Mouse (Mus musculus) limb, embryonic 15.5 days (tissue): Measurements from ENCODE around the gene Nwd1. TPM values are rescaled to one million over a fixed set of nuclear protein-coding genes. Genes with fewer than 3 reads are reported as not detected.
A peak's percentile ranks its signal among the peaks of the same experiment; 100 is the strongest.

Experiments
- ATAC-seq: fragments of 200-750 bp; cut with Nextera tagmentation; 2 replicates; pipeline ENCODE4 v1.8.0; 2017; ENCODE audit warnings: low read depth, moderate TSS enrichment; ENCODE audit not compliant: insufficient number of reproducible peaks, low FRiP score, low TSS enrichment
- H3K27ac ChIP-seq: fragments of 300-500 bp; sonication (generic); 2 replicates; pipeline ENCODE4 v1.5.1; 2015; ENCODE audit warnings: moderate library complexity, mild to moderate bottlenecking, inconsistent platforms
- H3K27me3 ChIP-seq: fragments of 300-500 bp; sonication (generic); 2 replicates; pipeline ENCODE4 v1.6.1; 2015; ENCODE audit warnings: inconsistent platforms
- H3K36me3 ChIP-seq: fragments of 300-500 bp; sonication (generic); 2 replicates; pipeline ENCODE4 v1.6.1; 2015; ENCODE audit warnings: inconsistent platforms
- H3K4me1 ChIP-seq: fragments of 300-500 bp; sonication (generic); 2 replicates; pipeline ENCODE4 v1.6.1; 2015; ENCODE audit warnings: inconsistent platforms
- H3K4me2 ChIP-seq: fragments of 300-500 bp; sonication (generic); 2 replicates; pipeline ENCODE4 v1.6.1; 2015; ENCODE audit warnings: mild to moderate bottlenecking, inconsistent platforms
- H3K4me3 ChIP-seq: fragments of 300-500 bp; sonication (generic); 2 replicates; pipeline ENCODE4 v1.5.1; 2015; ENCODE audit warnings: mild to moderate bottlenecking, inconsistent platforms
- H3K9ac ChIP-seq: fragments of 300-500 bp; sonication (generic); 2 replicates; pipeline ENCODE4 v1.6.1; 2015; ENCODE audit warnings: inconsistent platforms
- H3K9me3 ChIP-seq: fragments of 300-500 bp; sonication (generic); 2 replicates; pipeline ENCODE4 v1.6.1; 2016; ENCODE audit warnings: inconsistent platforms
- WGBS: fragments of 180-500 bp; shearing (Covaris S2); methylation state at CpG from one replicate; pipeline ENCODE4 v1.1.7; 2015; 5-methylcytosine and 5-hydroxymethylcytosine counted together
- polyA plus RNA-seq: library from polyadenylated mRNA; unstranded; fragments of >200 nt; fragmentation: Nextera tagmentation; extraction: Ambion mirVana; gene quantifications from 2 replicates; pipeline ENCODE4 v1.2.1, GENCODE M21; 2015

Gene Nwd1
- polyA plus RNA-seq, 1 experiment from 2014 or later, result 0.15 TPM

DNA sequence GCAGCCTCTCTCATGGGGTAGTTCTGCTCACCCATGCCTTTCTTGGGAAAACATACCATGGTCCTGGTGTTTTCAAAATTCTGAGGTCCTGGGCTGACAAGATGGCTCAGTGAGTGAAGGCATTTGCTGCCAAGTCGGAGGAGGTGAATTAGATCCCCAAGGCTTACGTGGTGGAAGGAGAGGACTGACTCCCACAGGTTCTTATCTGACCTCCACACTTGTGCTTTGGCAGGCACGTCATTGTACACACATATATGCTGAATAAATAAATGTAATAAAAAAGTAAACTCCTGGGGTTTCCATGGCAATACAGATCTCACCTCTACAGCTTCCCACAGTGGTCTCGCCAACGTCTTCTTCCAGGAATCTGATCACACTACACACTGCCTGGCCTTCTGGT is 70.1 kb downstream of the Nwd1 start:
- Histone ChIP-seq H3K4me2 (no peak overlapping the region), H3K27me3 (no peaks in the 10 kb centered on the region), H3K4me1 (no peaks in the 10 kb centered on the region), H3K9ac (no peak overlapping the region), H3K27ac (no peak overlapping the region), H3K9me3 (no peaks in the 10 kb centered on the region), H3K4me3 (no peak overlapping the region), H3K36me3 (no peaks in the 10 kb centered on the region)
- no peak for ATAC-seq
- 82% methylated on average over 5 of the region's 5 CpGs for WGBS

DNA sequence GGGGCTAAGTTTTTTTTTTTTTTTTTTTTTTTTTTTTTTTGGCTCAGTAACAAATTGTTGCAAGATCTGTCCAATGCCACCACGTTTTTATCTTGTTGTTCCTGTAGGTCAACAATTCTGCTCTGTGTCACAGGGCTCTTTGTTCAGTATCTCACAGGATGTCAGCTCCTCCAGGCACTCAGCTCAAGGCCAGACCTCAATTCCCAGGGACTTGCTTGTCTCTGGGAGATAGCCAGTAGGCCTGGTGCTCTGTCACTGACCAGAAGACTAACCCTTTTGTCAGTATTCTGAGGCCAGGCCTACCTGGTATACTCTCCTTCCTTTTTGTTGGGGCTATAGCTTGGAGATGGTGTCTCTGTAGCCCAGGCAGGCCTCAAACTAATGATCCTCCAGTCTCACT is 74.0 kb downstream of the Nwd1 start:
- peaks cover 9% of the 10 kb centered on the region for H3K36me3 ChIP-seq
- no peak overlapping the region for H3K27ac ChIP-seq
- H3K4me1 ChIP-seq, result peaks cover 7% of the 10 kb centered on the region
- H3K9me3 ChIP-seq, result no peaks in the 10 kb centered on the region
- no peaks in the 10 kb centered on the region for H3K27me3 ChIP-seq
- no peak overlapping the region for H3K4me2 ChIP-seq
- H3K9ac ChIP-seq, result no peak overlapping the region
- WGBS, result 29% methylated on average over 1 of the region's 1 CpGs
- H3K4me3 ChIP-seq, result no peak overlapping the region
- no peak for ATAC-seq

DNA sequence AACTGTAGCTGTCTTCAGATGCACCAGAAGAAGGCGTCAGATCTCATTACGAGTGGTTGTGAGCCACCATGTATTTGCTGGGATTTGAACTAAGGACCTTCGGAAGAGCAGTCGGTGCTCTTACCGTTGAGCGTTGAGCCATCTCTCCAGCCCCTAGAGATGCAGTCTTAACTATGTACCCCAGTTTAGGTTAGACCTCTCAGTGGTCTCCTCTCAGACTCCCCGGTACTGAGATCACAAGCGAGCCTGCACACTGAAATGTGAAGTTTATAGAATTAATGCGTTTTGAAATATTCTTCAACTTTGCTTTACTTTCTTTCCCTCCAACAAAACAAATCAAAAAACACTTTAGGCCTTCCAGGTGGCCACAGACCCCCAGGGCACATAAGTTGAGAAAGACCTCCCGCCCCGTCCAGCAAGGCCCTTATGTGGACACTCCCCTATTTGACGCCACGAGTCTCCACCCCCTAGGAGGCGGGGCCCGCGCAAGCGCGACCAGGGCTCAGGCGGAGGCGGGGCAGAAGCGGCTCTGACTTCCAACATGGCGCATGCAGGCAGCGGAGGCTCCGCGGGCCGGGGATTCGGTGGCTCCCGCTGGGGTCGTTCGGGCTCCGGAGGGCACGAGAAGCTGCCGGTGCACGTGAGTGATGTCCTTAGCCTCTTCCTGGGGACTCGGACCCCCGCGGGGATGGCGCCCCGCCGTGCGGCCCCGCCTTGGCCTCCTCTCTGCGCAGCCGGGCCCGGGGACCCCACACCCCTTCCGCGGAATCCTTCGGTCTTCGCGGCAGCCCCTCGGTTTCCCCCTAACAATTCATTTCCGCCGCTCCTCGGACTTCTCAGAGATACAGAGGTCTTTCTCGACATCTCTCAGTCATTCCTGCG is 76.5 kb downstream of the Nwd1 start, which contains the start of gene Sin3b:
Gene Sin3b, plus strand, starts transcription at position 517 of the 882 bp plus-strand sequence.
- peak; percentile 96 for ATAC-seq
- no peaks in the 10 kb centered on the region for H3K9me3 ChIP-seq
- peak within 1 kb of the TSS; percentile 76 for H3K4me3 ChIP-seq
- 14% methylated on average over 53 of the region's 56 CpGs for WGBS
- H3K4me2 ChIP-seq, result peak within 1 kb of the TSS; percentile 75
- H3K27me3 ChIP-seq, result no peaks in the 10 kb centered on the region
- H3K36me3 ChIP-seq, result peaks cover 33% of the 10 kb centered on the region
- no peak within 1 kb of the TSS for H3K27ac ChIP-seq
- peak within 1 kb of the TSS; percentile 82 for H3K9ac ChIP-seq
- peaks cover 7% of the 10 kb centered on the region for H3K4me1 ChIP-seq

DNA sequence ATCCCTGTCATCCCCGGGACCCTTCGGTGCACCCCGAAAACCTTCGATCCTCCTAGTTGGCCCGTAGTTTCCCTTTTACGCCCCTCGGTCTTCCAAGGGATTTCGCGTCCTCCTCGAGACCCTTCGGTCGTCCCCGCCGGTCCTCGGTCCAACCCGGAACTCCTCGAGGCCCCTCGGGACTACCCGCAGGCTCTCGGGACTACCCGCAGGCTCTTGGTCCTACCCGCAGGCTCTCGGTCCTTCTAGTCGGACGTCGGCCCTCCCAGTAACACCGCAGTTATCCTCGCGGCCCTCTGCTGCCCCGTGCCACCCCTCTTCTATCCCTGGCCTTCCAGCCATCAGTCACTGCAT is 77.1 kb downstream of the Nwd1 start:
- peak overlapping the region; percentile 75 for H3K4me2 ChIP-seq
- H3K27me3 ChIP-seq, result no peaks in the 10 kb centered on the region
- no peak for ATAC-seq
- peaks cover 39% of the 10 kb centered on the region for H3K36me3 ChIP-seq
- peak overlapping the region; percentile 82 for H3K9ac ChIP-seq
- H3K4me1 ChIP-seq, result peaks cover 7% of the 10 kb centered on the region
- no peak overlapping the region for H3K27ac ChIP-seq
- no peaks in the 10 kb centered on the region for H3K9me3 ChIP-seq
- under 1% methylated on average over 30 of the region's 30 CpGs for WGBS
- peak overlapping the region; percentile 76 for H3K4me3 ChIP-seq

DNA sequence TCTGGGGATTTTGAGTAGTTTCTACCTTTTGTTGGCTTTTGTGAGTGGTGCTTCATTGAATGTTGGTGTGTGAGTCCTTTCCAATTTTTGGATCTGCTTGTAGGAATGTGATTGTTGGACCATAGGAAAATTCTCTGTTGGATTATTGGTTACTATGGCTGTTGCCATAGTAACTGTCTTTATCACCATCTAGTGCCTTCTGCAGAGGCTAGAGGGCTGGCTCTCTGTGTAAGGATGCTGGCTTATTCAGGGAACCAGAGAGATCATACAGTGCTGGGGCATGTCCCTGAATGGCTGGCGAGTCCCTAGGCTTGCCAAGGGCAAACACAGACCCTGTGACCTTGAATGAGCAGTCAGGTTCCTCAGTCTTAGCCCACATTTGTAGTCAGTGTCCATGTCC is 82.1 kb downstream of the Nwd1 start:
- ATAC-seq, result no peak
- no peaks in the 10 kb centered on the region for H3K27me3 ChIP-seq
- WGBS, result 96% methylated on average over 1 of the region's 1 CpGs
- no peaks in the 10 kb centered on the region for H3K9me3 ChIP-seq
- H3K4me3 ChIP-seq, result no peak overlapping the region
- H3K9ac ChIP-seq, result no peak overlapping the region
- no peak overlapping the region for H3K27ac ChIP-seq
- H3K36me3 ChIP-seq, result peaks cover 87% of the 10 kb centered on the region
- no peak overlapping the region for H3K4me2 ChIP-seq
- peaks cover 7% of the 10 kb centered on the region for H3K4me1 ChIP-seq

DNA sequence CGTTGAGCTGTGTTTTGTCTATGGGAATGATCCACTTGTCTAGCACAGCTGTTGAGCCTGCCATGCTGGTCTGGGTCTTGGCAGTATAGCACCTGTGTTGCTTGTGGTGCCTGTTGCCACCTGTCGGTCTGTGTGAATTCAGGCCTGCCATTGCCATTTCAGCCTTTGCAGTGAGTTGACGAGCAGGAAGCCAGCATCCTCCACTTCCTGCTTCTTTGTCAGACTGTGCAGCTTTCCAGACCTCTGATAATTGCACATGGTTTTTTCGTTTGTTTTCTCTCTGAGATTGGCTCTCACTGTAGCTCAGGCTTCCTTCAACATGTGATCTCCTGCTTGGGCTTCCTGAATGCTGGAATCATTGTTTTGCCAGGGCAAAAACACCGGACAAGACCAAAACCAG is 88.5 kb downstream of the Nwd1 start:
- peaks cover 96% of the 10 kb centered on the region for H3K36me3 ChIP-seq
- no peaks in the 10 kb centered on the region for H3K27me3 ChIP-seq
- no peak overlapping the region for H3K9ac ChIP-seq
- no peak overlapping the region for H3K4me2 ChIP-seq
- no peaks in the 10 kb centered on the region for H3K4me1 ChIP-seq
- H3K27ac ChIP-seq, result no peak overlapping the region
- no peak for ATAC-seq
- no peak overlapping the region for H3K4me3 ChIP-seq
- WGBS, result 79% methylated on average over 5 of the region's 5 CpGs
- no peaks in the 10 kb centered on the region for H3K9me3 ChIP-seq

DNA sequence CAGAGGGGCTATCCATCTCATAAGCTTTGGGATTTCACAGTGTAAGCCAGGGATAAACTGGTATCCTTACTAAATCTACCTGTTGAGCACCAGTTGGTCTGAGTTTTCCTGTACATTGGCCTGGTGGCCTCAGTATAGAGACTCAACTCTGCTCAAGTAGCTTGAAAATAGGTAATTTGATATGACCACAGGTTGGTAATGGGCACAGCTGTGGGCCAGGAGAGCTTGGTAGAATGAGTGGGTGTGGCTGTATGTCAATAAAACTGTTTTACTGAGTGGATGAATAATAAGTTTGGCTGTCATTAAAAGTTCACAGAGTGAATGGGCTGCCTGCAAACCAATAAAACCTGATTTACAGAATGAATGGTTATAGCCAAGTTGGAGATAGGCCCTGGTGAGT is 90.4 kb downstream of the Nwd1 start:
- no peak for ATAC-seq

DNA sequence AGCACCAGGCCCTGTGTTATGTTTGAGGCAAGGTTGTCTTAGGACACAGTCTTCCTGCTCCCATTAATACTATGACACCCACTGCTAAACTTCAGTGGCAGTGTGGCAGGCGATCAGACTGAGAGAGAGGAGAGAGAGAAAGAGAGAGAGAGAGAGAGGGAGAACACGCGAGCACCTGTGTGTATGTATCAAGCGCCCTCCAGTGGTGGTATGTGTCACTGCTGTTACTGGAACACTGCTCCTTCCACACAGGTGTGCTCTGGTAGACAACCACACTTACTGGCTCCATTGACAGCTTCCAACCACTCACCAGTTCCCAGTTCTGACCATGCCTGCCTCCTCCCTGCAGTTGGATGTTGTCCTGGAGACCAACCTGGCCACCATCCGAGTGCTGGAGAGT is 99.5 kb downstream of the Nwd1 start:
- WGBS, result 40% methylated on average over 5 of the region's 5 CpGs
- no peaks in the 10 kb centered on the region for H3K27me3 ChIP-seq
- H3K27ac ChIP-seq, result no peak overlapping the region
- H3K36me3 ChIP-seq, result peaks cover 98% of the 10 kb centered on the region
- no peak for ATAC-seq
- no peaks in the 10 kb centered on the region for H3K4me1 ChIP-seq
- no peak overlapping the region for H3K9ac ChIP-seq
- H3K4me2 ChIP-seq, result no peak overlapping the region
- no peaks in the 10 kb centered on the region for H3K9me3 ChIP-seq
- H3K4me3 ChIP-seq, result no peak overlapping the region

More for the DNA sequence above, 90.4 kb downstream of the Nwd1 start:
- no peak overlapping the region for H3K4me3 ChIP-seq
- H3K27me3 ChIP-seq, result no peaks in the 10 kb centered on the region
- no peaks in the 10 kb centered on the region for H3K4me1 ChIP-seq
- H3K4me2 ChIP-seq, result no peak overlapping the region
- H3K9me3 ChIP-seq, result no peaks in the 10 kb centered on the region
- H3K27ac ChIP-seq, result no peak overlapping the region
- peaks cover 92% of the 10 kb centered on the region for H3K36me3 ChIP-seq
- no peak overlapping the region for H3K9ac ChIP-seq

DNA sequence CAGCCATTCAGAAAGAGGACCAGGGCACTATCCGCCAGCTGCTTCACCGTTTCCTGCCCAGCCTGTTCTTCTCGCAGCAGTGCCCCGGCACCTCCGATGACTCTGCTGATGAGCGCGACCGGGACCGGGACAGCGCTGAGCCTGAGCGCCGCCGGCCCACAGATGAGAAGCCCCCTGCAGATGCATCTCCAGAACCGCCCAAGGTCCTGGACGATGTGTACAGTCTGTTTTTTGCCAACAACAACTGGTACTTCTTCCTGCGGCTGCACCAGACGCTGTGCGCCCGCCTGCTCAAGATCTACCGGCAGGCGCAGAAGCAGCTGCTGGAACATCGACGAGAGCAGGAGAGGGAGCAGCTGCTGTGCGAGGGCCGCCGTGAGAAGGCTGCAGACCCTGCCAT is 103.3 kb downstream of the Nwd1 start:
- ATAC-seq, result no peak
- no peaks in the 10 kb centered on the region for H3K9me3 ChIP-seq
- no peaks in the 10 kb centered on the region for H3K27me3 ChIP-seq
- no peak overlapping the region for H3K27ac ChIP-seq
- H3K36me3 ChIP-seq, result peaks cover 97% of the 10 kb centered on the region
- no peak overlapping the region for H3K4me2 ChIP-seq
- no peak overlapping the region for H3K9ac ChIP-seq
- WGBS, result 93% methylated on average over 26 of the region's 26 CpGs
- H3K4me1 ChIP-seq, result no peaks in the 10 kb centered on the region
- no peak overlapping the region for H3K4me3 ChIP-seq

DNA sequence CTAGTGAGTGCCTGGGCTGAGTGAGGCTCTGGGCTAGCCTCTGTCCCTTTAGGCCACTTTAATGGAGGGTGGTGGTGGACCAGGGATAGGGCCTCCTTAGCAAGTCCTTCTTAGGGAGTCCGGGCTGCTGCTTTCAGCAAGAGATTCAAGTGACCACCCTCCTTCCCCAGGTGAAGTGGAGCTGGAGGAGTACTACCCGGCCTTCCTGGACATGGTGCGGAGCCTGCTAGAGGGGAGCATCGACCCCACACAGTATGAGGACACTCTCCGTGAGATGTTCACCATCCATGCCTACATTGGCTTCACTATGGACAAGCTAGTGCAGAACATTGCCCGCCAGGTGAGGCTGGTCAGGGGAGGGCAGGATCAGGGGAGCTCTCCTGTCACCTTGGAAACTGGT is 103.8 kb downstream of the Nwd1 start:
- Histone ChIP-seq H3K9me3 (no peaks in the 10 kb centered on the region), H3K4me2 (no peak overlapping the region), H3K9ac (no peak overlapping the region), H3K36me3 (peaks cover 94% of the 10 kb centered on the region), H3K4me1 (no peaks in the 10 kb centered on the region), H3K4me3 (no peak overlapping the region), H3K27me3 (no peaks in the 10 kb centered on the region), H3K27ac (no peak overlapping the region)
- ATAC-seq, result no peak
- 96% methylated on average over 6 of the region's 6 CpGs for WGBS

DNA sequence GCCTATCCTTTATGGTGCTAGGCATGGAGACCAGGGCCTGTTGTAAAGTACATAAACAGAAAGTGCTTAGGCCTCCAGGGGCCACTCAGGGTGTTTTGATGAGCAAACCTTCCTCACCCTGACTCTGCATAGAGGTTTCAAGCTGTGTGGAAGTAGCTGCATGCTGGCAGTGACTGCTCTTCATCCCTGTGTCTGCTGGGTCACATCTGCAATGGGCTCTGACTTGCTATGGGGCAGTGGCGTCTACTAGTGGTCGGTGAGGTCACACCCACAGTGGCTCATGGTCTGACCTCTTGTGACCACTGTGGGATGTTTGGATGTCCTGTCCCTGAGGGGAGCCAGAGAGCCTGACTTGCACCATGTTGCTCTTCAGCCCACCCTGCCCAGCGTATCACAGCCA is 104.6 kb downstream of the Nwd1 start:
- H3K27ac ChIP-seq, result no peak overlapping the region
- peaks cover 94% of the 10 kb centered on the region for H3K36me3 ChIP-seq
- H3K4me1 ChIP-seq, result no peaks in the 10 kb centered on the region
- 81% methylated on average over 3 of the region's 3 CpGs for WGBS
- H3K4me2 ChIP-seq, result no peak overlapping the region
- no peaks in the 10 kb centered on the region for H3K9me3 ChIP-seq
- no peak overlapping the region for H3K9ac ChIP-seq
- no peak overlapping the region for H3K4me3 ChIP-seq
- no peaks in the 10 kb centered on the region for H3K27me3 ChIP-seq
- no peak for ATAC-seq

DNA sequence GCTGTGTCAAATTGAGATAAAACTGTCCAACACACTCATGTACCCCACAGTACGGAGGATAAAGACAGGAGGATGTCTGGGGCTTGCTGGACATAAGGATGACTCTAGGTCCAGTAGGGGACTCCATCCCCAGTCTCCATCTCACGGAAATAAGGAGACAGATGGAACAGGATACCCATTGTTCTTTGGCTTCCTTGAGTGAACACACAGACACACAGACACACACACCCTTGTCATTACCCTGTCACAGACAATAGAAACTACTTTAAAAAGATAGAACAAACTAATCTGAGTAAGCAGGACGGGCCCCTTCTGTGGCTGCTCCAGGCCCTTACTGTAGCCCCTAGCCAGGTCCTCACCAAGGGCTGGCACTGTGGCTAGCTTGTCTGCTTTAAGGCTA is 105.8 kb downstream of the Nwd1 start:
- no peak overlapping the region for H3K4me2 ChIP-seq
- H3K4me3 ChIP-seq, result no peak overlapping the region
- 89% methylated on average over 3 of the region's 3 CpGs for whole genome bisulfite sequencing
- no peaks in the 10 kb centered on the region for H3K4me1 ChIP-seq
- H3K27me3 ChIP-seq, result no peaks in the 10 kb centered on the region
- ATAC-seq, result no peak
- H3K27ac ChIP-seq, result no peak overlapping the region
- peaks cover 94% of the 10 kb centered on the region for H3K36me3 ChIP-seq
- H3K9ac ChIP-seq, result no peak overlapping the region
- no peaks in the 10 kb centered on the region for H3K9me3 ChIP-seq

DNA sequence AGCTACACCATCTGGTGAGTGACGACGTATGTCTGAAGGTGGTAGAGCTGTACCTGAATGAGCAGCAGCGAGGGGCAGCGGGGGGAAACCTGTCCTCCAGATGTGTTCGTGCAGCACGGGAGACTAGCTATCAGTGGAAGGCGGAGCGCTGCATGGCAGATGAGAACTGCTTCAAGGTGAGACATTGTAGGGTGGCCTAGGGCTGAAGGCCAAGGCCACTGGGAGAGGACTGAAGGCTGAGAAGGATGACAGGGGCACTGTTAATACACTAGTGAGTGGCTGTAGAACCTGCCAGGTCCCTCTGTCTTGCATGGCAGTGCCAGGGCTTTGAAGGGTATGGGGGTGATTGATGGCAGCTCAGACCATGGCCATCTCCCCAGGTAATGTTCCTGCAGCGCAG is 106.7 kb downstream of the Nwd1 start:
- no peaks in the 10 kb centered on the region for H3K27me3 ChIP-seq
- H3K9ac ChIP-seq, result no peak overlapping the region
- H3K4me1 ChIP-seq, result no peaks in the 10 kb centered on the region
- no peak overlapping the region for H3K4me3 ChIP-seq
- H3K36me3 ChIP-seq, result peaks cover 93% of the 10 kb centered on the region
- WGBS, result 92% methylated on average over 9 of the region's 9 CpGs
- H3K4me2 ChIP-seq, result no peak overlapping the region
- no peak overlapping the region for H3K27ac ChIP-seq
- H3K9me3 ChIP-seq, result no peaks in the 10 kb centered on the region
- ATAC-seq, result no peak
